ENCODE assay signal across 16 mouse cellular contexts in genomic region chr14:87422432-87422831, GRCm38 (mm10).
"Had no signal": no experiment of that assay in that cellular context is flagged by ENCODE, and none has a peak within 500 bp of the region (broad histone marks: within the 10 kb centered on the region; RNA-seq: fewer than 3 reads in every experiment).

No protein-coding gene starts in this region.

- H3K36me3 ChIP-seq: liver, embryonic 13.5 days had no signal

- DNase-seq: kidney, postnatal 25 days; left cerebral cortex, postnatal 4 days; liver, embryonic 13.5 days; lung, adult 2 months; lung, postnatal 14 days; lung, postnatal 4 days; midbrain, embryonic 14.5 days; right cerebral cortex, adult 18-20 months; right cerebral cortex, postnatal 14 days; right cerebral cortex, postnatal 4 days; thymus, adult 2 months; thymus, postnatal 14 days; thymus, postnatal 4 days had no signal

- H3K4me3 ChIP-seq: layer of hippocampus, adult 2 months; liver, embryonic 13.5 days had no signal

- H3K4me2 ChIP-seq: liver, embryonic 13.5 days; midbrain, embryonic 11.5 days had no signal

- H3K27ac ChIP-seq: layer of hippocampus, adult 2 months; liver, embryonic 13.5 days; stomach, postnatal 0 days had no signal

- H3K27me3 ChIP-seq: liver, embryonic 13.5 days had no signal

- H3K9ac ChIP-seq: liver, embryonic 13.5 days had no signal

- H3K9me3 ChIP-seq: liver, embryonic 13.5 days had no signal
